Mouse (Mus musculus) urinary bladder, postnatal 4 days (tissue): ENCODE data around the gene Adam17.

Experiments used
- DNase-seq, 2 experiments: peaks; one replicate each; pipeline ENCODE4 v3.0.0; 2021 to 2022; ENCODE audit warnings: low spot score in 2 of 2

The Adam17 gene

GRCm38 (mm10) chr12:21353681-21354080, 19.8 kb downstream of the Adam17 start:
- no peak for DNase-seq

GRCm38 (mm10) chr12:21350113-21350876, 23.1 kb downstream of the Adam17 start:
- DNase-seq: no peak

- no peak for DNase-seq
Measured at GRCm38 (mm10) chr12:21346972-21347371, 26.5 kb downstream of the Adam17 start.

GRCm38 (mm10) chr12:21340674-21341073, 32.8 kb downstream of the Adam17 start:
- no peak for DNase-seq

GRCm38 (mm10) chr12:21337171-21337570, 36.3 kb downstream of the Adam17 start:
- no peak for DNase-seq

- no peak for DNase-seq
Measured at GRCm38 (mm10) chr12:21335869-21336268, 37.6 kb downstream of the Adam17 start.

- no peak for DNase-seq
Measured at GRCm38 (mm10) chr12:21333766-21334165, 39.7 kb downstream of the Adam17 start.

GRCm38 (mm10) chr12:21333021-21333420, 40.4 kb downstream of the Adam17 start:
- DNase-seq: no peak

- no peak for DNase-seq
Measured at GRCm38 (mm10) chr12:21331711-21332110, 41.7 kb downstream of the Adam17 start.

- no peak for DNase-seq
Measured at GRCm38 (mm10) chr12:21330961-21331576, 42.4 kb downstream of the Adam17 start.

- DNase-seq: no peak
Measured at GRCm38 (mm10) chr12:21329661-21330400, 43.6 kb downstream of the Adam17 start.

GRCm38 (mm10) chr12:21326325-21326724, 47.1 kb downstream of the Adam17 start:
- DNase-seq: no peak

- no peak for DNase-seq
Measured at GRCm38 (mm10) chr12:21325266-21325665, 48.2 kb downstream of the Adam17 start.

GRCm38 (mm10) chr12:21324101-21324500, 49.3 kb downstream of the Adam17 start:
- DNase-seq: no peak

GRCm38 (mm10) chr12:21322856-21323255, 50.6 kb downstream of the Adam17 start:
- no peak for DNase-seq

- no peak for DNase-seq
Measured at GRCm38 (mm10) chr12:21322296-21322695, 51.1 kb downstream of the Adam17 start.

- DNase-seq: no peak
Measured at GRCm38 (mm10) chr12:21321170-21321569, 52.3 kb downstream of the Adam17 start.

GRCm38 (mm10) chr12:21320317-21320716, 53.1 kb downstream of the Adam17 start:
- no peak for DNase-seq

- DNase-seq: peak in 1 of 2 experiments; percentile 70
Measured at GRCm38 (mm10) chr12:21318143-21318895, 55.1 kb downstream of the Adam17 start.

- DNase-seq: no peak
Measured at GRCm38 (mm10) chr12:21316869-21317265, 56.6 kb downstream of the Adam17 start.

GRCm38 (mm10) chr12:21315923-21316868, 57.2 kb downstream of the Adam17 start, which contains the start of gene Iah1:
TSS of gene Iah1 (plus strand) at chr12:21316389.
- DNase-seq: peak; percentile 74 to 84
